Mouse (Mus musculus) 3T3-L1 (cell line): ENCODE results near the gene Vmn1r65.
"Not testable (repeated sequence)": the region's sequence is repeated elsewhere in the genome, so short reads cannot be mapped to it uniquely, and the experiment has no call there.

ENCODE experiments used
- DNase-seq: peaks from one replicate; pipeline ENCODE4 v3.0.0-alpha.2; 2015; ENCODE audit warnings: low read depth, low spot score

The Vmn1r65 gene

GRCm38 (mm10) chr7:6010910-6011309, at the start of gene Vmn1r65:
Gene Vmn1r65, minus strand, starts transcription at chr7:6011010.
- no peak for DNase-seq

GRCm38 (mm10) chr7:6044861-6045260, 34.1 kb upstream of the Vmn1r65 start, which contains the start of gene Nlrp4c:
Gene Nlrp4c, plus strand, starts transcription at chr7:6045161.
- DNase-seq: peak; percentile 26

GRCm38 (mm10) chr7:5982426-5982825, 28.4 kb downstream of the Vmn1r65 start:
- DNase-seq: not testable (repeated sequence)

GRCm38 (mm10) chr7:5972546-5972945, 38.3 kb downstream of the Vmn1r65 start:
- not testable (repeated sequence) for DNase-seq
